Comparison of ENCODE assay signal across 19 mouse cellular contexts in genomic region chr16:11630489-11630888, GRCm38 (mm10).
DNase-seq lines count a peak whose midpoint lies in the region; ATAC-seq and TF ChIP-seq lines count a peak whose summit lies in the region.
"Had no signal": no experiment of that assay in that cellular context is flagged by ENCODE, and none has a peak within 500 bp of the region (broad histone marks: within the 10 kb centered on the region; RNA-seq: fewer than 3 reads in every experiment).

No protein-coding gene starts in this region.

- no peak overlapping the region for H3K27ac ChIP-seq in heart, embryonic 11.5 days (ENCODE audit: low read depth, low read length)
- H3K27ac ChIP-seq in kidney, postnatal 0 days, result no peak overlapping the region
- H3K27ac ChIP-seq: forebrain, embryonic 13.5 days; limb, embryonic 15.5 days; midbrain, embryonic 10.5 days; neural tube, embryonic 13.5 days had no signal

- ATAC-seq in heart, embryonic 11.5 days (replicated peaks; ENCODE audit: insufficient number of reproducible peaks, low FRiP score, low TSS enrichment), result no peak
- no peak for ATAC-seq in kidney, postnatal 0 days (replicated peaks; ENCODE audit: low FRiP score, low read depth)
- ATAC-seq: forebrain, embryonic 13.5 days; liver, postnatal 0 days had no signal

- WGBS in heart, embryonic 11.5 days (ENCODE audit: insufficient replicate concordance), result 68% methylated on average over 5 of the region's 5 CpGs
- 28% methylated on average over 5 of the region's 5 CpGs for WGBS in kidney, postnatal 0 days

- TF ChIP-seq CTCF in kidney, postnatal 0 days (IDR thresholded peaks at IDR 0.05; ENCODE audit: low read depth), result no peak

- H3K9ac ChIP-seq in heart, embryonic 11.5 days (ENCODE audit: low read depth, low read length), result no peak overlapping the region
- H3K9ac ChIP-seq in kidney, postnatal 0 days (ENCODE audit: low read depth, low read length), result no peak overlapping the region
- H3K9ac ChIP-seq: forebrain, embryonic 13.5 days; limb, embryonic 15.5 days; liver, postnatal 0 days; neural tube, embryonic 13.5 days had no signal

- H3K4me2 ChIP-seq in heart, embryonic 11.5 days, result no peak overlapping the region
- no peak overlapping the region for H3K4me2 ChIP-seq in kidney, postnatal 0 days (ENCODE audit: low read length)
- H3K4me2 ChIP-seq: forebrain, embryonic 13.5 days; limb, embryonic 15.5 days; neural tube, embryonic 13.5 days had no signal

- no peaks in the 10 kb centered on the region for H3K9me3 ChIP-seq in heart, embryonic 11.5 days (replicated peaks; ENCODE audit: control insufficient read depth, low read length)
- H3K9me3 ChIP-seq in kidney, postnatal 0 days (replicated peaks; ENCODE audit: low read length), result no peaks in the 10 kb centered on the region
- H3K9me3 ChIP-seq: forebrain, embryonic 13.5 days; limb, embryonic 15.5 days; midbrain, embryonic 10.5 days; neural tube, embryonic 13.5 days had no signal

- H3K4me3 ChIP-seq in heart, embryonic 11.5 days (ENCODE audit: low read depth, low read length), result no peak overlapping the region
- H3K4me3 ChIP-seq in kidney, postnatal 0 days (replicated peaks; ENCODE audit: low read depth, low read length), result no peak overlapping the region
- H3K4me3 ChIP-seq: forebrain, embryonic 13.5 days; limb, embryonic 15.5 days; midbrain, embryonic 10.5 days; neural tube, embryonic 13.5 days had no signal

- no peaks in the 10 kb centered on the region for H3K27me3 ChIP-seq in heart, embryonic 11.5 days (ENCODE audit: control insufficient read depth, insufficient read depth, low read length)
- H3K27me3 ChIP-seq in kidney, postnatal 0 days (ENCODE audit: insufficient read depth, low read length), result no peaks in the 10 kb centered on the region
- H3K27me3 ChIP-seq: forebrain, embryonic 13.5 days; limb, embryonic 15.5 days; neural tube, embryonic 13.5 days had no signal

- peak; percentile 80 for DNase-seq in heart, adult 11 months
- peak; percentile 40 for DNase-seq in kidney, adult 9 months
- no peak for DNase-seq in kidney, adult 18-20 months
- peak; percentile 56 for DNase-seq in MN1 (ENCODE audit: low spot score)
- peak; percentile 36 for DNase-seq in kidney, postnatal 0 days (ENCODE audit: low spot score)
- DNase-seq in gastrocnemius, postnatal 10 days, result no peak
- DNase-seq in adrenal gland, postnatal 25 days, result no peak
- DNase-seq: adrenal gland, postnatal 10 days; cerebellum, adult 18-20 months; cerebellum, postnatal 36 days; gastrocnemius, postnatal 25 days; liver, postnatal 0 days; right cerebral cortex, postnatal 25 days; thymus, postnatal 25 days had no signal

- H3K4me1 ChIP-seq in heart, embryonic 11.5 days (ENCODE audit: control insufficient read depth, insufficient read depth, low read length), result no peaks in the 10 kb centered on the region
- no peaks in the 10 kb centered on the region for H3K4me1 ChIP-seq in kidney, postnatal 0 days (replicated peaks; ENCODE audit: insufficient read depth, low read length)
- H3K4me1 ChIP-seq: limb, embryonic 15.5 days; midbrain, embryonic 10.5 days had no signal

- H3K36me3 ChIP-seq in heart, embryonic 11.5 days (ENCODE audit: control insufficient read depth, insufficient read depth, low read length), result no peaks in the 10 kb centered on the region
- no peaks in the 10 kb centered on the region for H3K36me3 ChIP-seq in kidney, postnatal 0 days (ENCODE audit: insufficient read depth, low read length)
- H3K36me3 ChIP-seq: midbrain, embryonic 10.5 days; neural tube, embryonic 13.5 days had no signal

Comparison
In these comparisons a context has a peak if more than half of its experiments do, and no peak if none do; other contexts are left out.
1. DNase-seq: peak in heart, adult 11 months (single experiment), kidney, adult 9 months (single experiment), MN1 (single experiment) and kidney, postnatal 0 days (single experiment); none in kidney, adult 18-20 months (single experiment), gastrocnemius, postnatal 10 days (single experiment) and adrenal gland, postnatal 25 days (single experiment).